In genomic region chr2:166074322-166074721, GRCm38 (mm10) we compare ENCODE assay signal across 14 mouse cellular contexts.
DNase-seq lines count a peak whose midpoint lies in the region; ATAC-seq lines count a peak whose summit lies in the region.
"Had no signal": no experiment of that assay in that cellular context is flagged by ENCODE, and none has a peak within 500 bp of the region (broad histone marks: within the 10 kb centered on the region; RNA-seq: fewer than 3 reads in every experiment).

No protein-coding gene starts in this region.

- WGBS in forebrain, embryonic 10.5 days = 72% methylated on average over 6 of the region's 6 CpGs
- 73% methylated on average over 6 of the region's 6 CpGs for WGBS in forebrain, embryonic 15.5 days
- 53% methylated on average over 6 of the region's 6 CpGs for WGBS in hindbrain, embryonic 13.5 days
- 63% methylated on average over 6 of the region's 6 CpGs for WGBS in hindbrain, embryonic 10.5 days
- WGBS in midbrain, embryonic 16.5 days = 63% methylated on average over 6 of the region's 6 CpGs
- WGBS in intestine, embryonic 16.5 days = 57% methylated on average over 6 of the region's 6 CpGs

- H3K27ac ChIP-seq in forebrain, embryonic 10.5 days = peak overlapping the region; percentile 15; the same call in 1 of the 2 replicates
- H3K27ac ChIP-seq in forebrain, embryonic 15.5 days (replicated peaks) = no peak overlapping the region
- H3K27ac ChIP-seq in hindbrain, embryonic 13.5 days = peak overlapping the region; percentile 26; the same call in 1 of the 2 replicates
- no peak overlapping the region for H3K27ac ChIP-seq in hindbrain, embryonic 10.5 days
- H3K27ac ChIP-seq in midbrain, embryonic 16.5 days (ENCODE audit: low read length) = 0 out of 2 replicates have a peak overlapping the region, but pooled peaks have one; percentile 9
- no peak overlapping the region for H3K27ac ChIP-seq in intestine, embryonic 16.5 days (ENCODE audit: low read length)
- H3K27ac ChIP-seq: hindbrain, embryonic 15.5 days; neural tube, embryonic 15.5 days had no signal

- no peaks in the 10 kb centered on the region for H3K27me3 ChIP-seq in forebrain, embryonic 10.5 days (ENCODE audit: poor library complexity, severe bottlenecking)
- H3K27me3 ChIP-seq in forebrain, embryonic 15.5 days = no peaks in the 10 kb centered on the region
- H3K27me3 ChIP-seq in hindbrain, embryonic 13.5 days = no peaks in the 10 kb centered on the region
- no peaks in the 10 kb centered on the region for H3K27me3 ChIP-seq in hindbrain, embryonic 10.5 days (ENCODE audit: insufficient read depth, poor library complexity, severe bottlenecking)
- H3K27me3 ChIP-seq in midbrain, embryonic 16.5 days (ENCODE audit: control insufficient read depth, insufficient read depth, low read depth, low read length) = no peaks in the 10 kb centered on the region
- no peaks in the 10 kb centered on the region for H3K27me3 ChIP-seq in intestine, embryonic 16.5 days (replicated peaks; ENCODE audit: control insufficient read depth, insufficient read depth, low read length)
- H3K27me3 ChIP-seq: hindbrain, embryonic 15.5 days; neural tube, embryonic 15.5 days had no signal

- H3K4me2 ChIP-seq in forebrain, embryonic 15.5 days (replicated peaks) = no peak overlapping the region
- no peak overlapping the region for H3K4me2 ChIP-seq in hindbrain, embryonic 13.5 days
- no peak overlapping the region for H3K4me2 ChIP-seq in midbrain, embryonic 16.5 days (ENCODE audit: low read length)
- no peak overlapping the region for H3K4me2 ChIP-seq in intestine, embryonic 16.5 days (ENCODE audit: low read depth, low read length)
- H3K4me2 ChIP-seq: hindbrain, embryonic 15.5 days; neural tube, embryonic 15.5 days had no signal

- no peak for DNase-seq in forebrain, embryonic 10.5 days (ENCODE audit: extremely low spot score, low spot score)
- no peak for DNase-seq in hindbrain, embryonic 10.5 days (ENCODE audit: low spot score)
- DNase-seq in R1 (ENCODE audit: low read depth, low spot score) = peak; percentile 77
- DNase-seq in urinary bladder, postnatal 25 days (ENCODE audit: low spot score) = no peak
- DNase-seq: adrenal gland, adult 8-10 months; cerebellum, adult 9-10 months; lung, postnatal 36 days; retina, postnatal 1 day had no signal

- H3K4me3 ChIP-seq in forebrain, embryonic 10.5 days = no peak overlapping the region
- H3K4me3 ChIP-seq in forebrain, embryonic 15.5 days = no peak overlapping the region
- no peak overlapping the region for H3K4me3 ChIP-seq in hindbrain, embryonic 13.5 days
- H3K4me3 ChIP-seq in hindbrain, embryonic 10.5 days = no peak overlapping the region
- H3K4me3 ChIP-seq in midbrain, embryonic 16.5 days (ENCODE audit: low read depth, low read length) = no peak overlapping the region
- no peak overlapping the region for H3K4me3 ChIP-seq in intestine, embryonic 16.5 days (ENCODE audit: low read length)
- H3K4me3 ChIP-seq: hindbrain, embryonic 15.5 days; neural tube, embryonic 15.5 days had no signal

- no peak overlapping the region for H3K9ac ChIP-seq in forebrain, embryonic 15.5 days (replicated peaks)
- H3K9ac ChIP-seq in hindbrain, embryonic 13.5 days = no peak overlapping the region
- H3K9ac ChIP-seq in midbrain, embryonic 16.5 days (ENCODE audit: low read depth, low read length) = no peak overlapping the region
- no peak overlapping the region for H3K9ac ChIP-seq in intestine, embryonic 16.5 days (ENCODE audit: low read depth, low read length)
- H3K9ac ChIP-seq: hindbrain, embryonic 15.5 days; neural tube, embryonic 15.5 days had no signal

- H3K4me1 ChIP-seq in forebrain, embryonic 10.5 days = peaks cover 16% of the 10 kb centered on the region
- no peaks in the 10 kb centered on the region for H3K4me1 ChIP-seq in forebrain, embryonic 15.5 days
- H3K4me1 ChIP-seq in hindbrain, embryonic 13.5 days (replicated peaks) = peaks cover 14% of the 10 kb centered on the region
- H3K4me1 ChIP-seq in hindbrain, embryonic 10.5 days (replicated peaks) = 0 out of 2 replicates have a peak, but pooled peaks cover 3% of the 10 kb centered on the region
- no peaks in the 10 kb centered on the region for H3K4me1 ChIP-seq in midbrain, embryonic 16.5 days (ENCODE audit: control insufficient read depth, insufficient read depth, low read length)
- H3K4me1 ChIP-seq in intestine, embryonic 16.5 days (ENCODE audit: control insufficient read depth, insufficient read depth, low read length) = peaks cover 8% of the 10 kb centered on the region
- H3K4me1 ChIP-seq: hindbrain, embryonic 15.5 days had no signal

- H3K9me3 ChIP-seq in forebrain, embryonic 10.5 days = no peaks in the 10 kb centered on the region
- no peaks in the 10 kb centered on the region for H3K9me3 ChIP-seq in forebrain, embryonic 15.5 days
- H3K9me3 ChIP-seq in hindbrain, embryonic 13.5 days = no peaks in the 10 kb centered on the region
- H3K9me3 ChIP-seq in hindbrain, embryonic 10.5 days = no peaks in the 10 kb centered on the region
- H3K9me3 ChIP-seq in midbrain, embryonic 16.5 days (replicated peaks; ENCODE audit: control insufficient read depth, low read length, poor library complexity, severe bottlenecking) = no peaks in the 10 kb centered on the region
- H3K9me3 ChIP-seq in intestine, embryonic 16.5 days (ENCODE audit: control insufficient read depth, low read length) = no peaks in the 10 kb centered on the region
- H3K9me3 ChIP-seq: hindbrain, embryonic 15.5 days; neural tube, embryonic 15.5 days had no signal

- ATAC-seq in forebrain, embryonic 15.5 days (replicated peaks) = no peak
- no peak for ATAC-seq in hindbrain, embryonic 13.5 days (ENCODE audit: low FRiP score)
- no peak for ATAC-seq in midbrain, embryonic 16.5 days
- ATAC-seq in intestine, embryonic 16.5 days = no peak

- peaks cover 96% of the 10 kb centered on the region for H3K36me3 ChIP-seq in forebrain, embryonic 10.5 days (replicated peaks)
- peaks cover 27% of the 10 kb centered on the region for H3K36me3 ChIP-seq in forebrain, embryonic 15.5 days
- peaks cover 63% of the 10 kb centered on the region for H3K36me3 ChIP-seq in hindbrain, embryonic 13.5 days
- H3K36me3 ChIP-seq in hindbrain, embryonic 10.5 days = peaks cover 91% of the 10 kb centered on the region
- peaks cover 9% of the 10 kb centered on the region for H3K36me3 ChIP-seq in midbrain, embryonic 16.5 days (ENCODE audit: control insufficient read depth, insufficient read depth, low read length)
- H3K36me3 ChIP-seq in intestine, embryonic 16.5 days (ENCODE audit: control insufficient read depth, insufficient read depth, low read length) = peaks cover 15% of the 10 kb centered on the region

Comparison
In these comparisons a context has a peak if more than half of its experiments do, and no peak if none do; other contexts are left out.
1. H3K27ac ChIP-seq: peak in forebrain, embryonic 10.5 days (single experiment), hindbrain, embryonic 13.5 days (single experiment) and midbrain, embryonic 16.5 days (single experiment); none in forebrain, embryonic 15.5 days (single experiment), hindbrain, embryonic 10.5 days (single experiment) and intestine, embryonic 16.5 days (single experiment).